Mouse (Mus musculus) lung, postnatal 10 days (tissue): ENCODE results near the gene Aspg.

Source experiments
- DNase-seq: peaks from one replicate; pipeline ENCODE4 v3.0.0; 2021

The Aspg gene

GRCm38 (mm10) chr12:112117006-112117405 lies 10.5 kb downstream of the Aspg start:
- DNase-seq, result no peak

GRCm38 (mm10) chr12:112117649-112118048 lies 11.2 kb downstream of the Aspg start:
- DNase-seq, result no peak

GRCm38 (mm10) chr12:112121188-112121587 lies 14.7 kb downstream of the Aspg start:
- no peak for DNase-seq

- DNase-seq, result peak; percentile 78
These were observed 19.4 kb downstream of the Aspg start for GRCm38 (mm10) chr12:112125903-112126302.

- DNase-seq, result no peak
These were observed 20.6 kb downstream of the Aspg start for GRCm38 (mm10) chr12:112126931-112127635.

- no peak for DNase-seq
These were observed 22.0 kb downstream of the Aspg start for GRCm38 (mm10) chr12:112128526-112128925.

GRCm38 (mm10) chr12:112129300-112129856 lies 22.9 kb downstream of the Aspg start:
- DNase-seq, result no peak

- peak; percentile 85 for DNase-seq
These were observed 23.8 kb downstream of the Aspg start for GRCm38 (mm10) chr12:112130161-112130860.

- DNase-seq, result no peak
These were observed 24.5 kb downstream of the Aspg start for GRCm38 (mm10) chr12:112130957-112131356.

GRCm38 (mm10) chr12:112140231-112140630 lies 33.8 kb downstream of the Aspg start:
- peak; percentile 55 for DNase-seq

- DNase-seq, result no peak
These were observed 34.3 kb downstream of the Aspg start for GRCm38 (mm10) chr12:112140745-112141144.

GRCm38 (mm10) chr12:112141300-112141699 lies 34.8 kb downstream of the Aspg start:
- peak; percentile 68 for DNase-seq

GRCm38 (mm10) chr12:112143116-112143832 lies 36.8 kb downstream of the Aspg start:
- no peak for DNase-seq

- no peak for DNase-seq
These were observed 37.3 kb downstream of the Aspg start for GRCm38 (mm10) chr12:112143833-112144201.

- DNase-seq, result no peak
These were observed 38.1 kb downstream of the Aspg start for GRCm38 (mm10) chr12:112144377-112145115.

GRCm38 (mm10) chr12:112145211-112145874 lies 38.9 kb downstream of the Aspg start:
- peak; percentile 89 for DNase-seq

GRCm38 (mm10) chr12:112145875-112146651 lies 39.6 kb downstream of the Aspg start, which contains the start of gene Kif26a:
Gene Kif26a, plus strand, starts transcription at chr12:112146208.
- peak; percentile 69 for DNase-seq

GRCm38 (mm10) chr12:112147365-112147764 lies 40.9 kb downstream of the Aspg start:
- DNase-seq, result peak; percentile 61

- no peak for DNase-seq
These were observed 43.5 kb downstream of the Aspg start for GRCm38 (mm10) chr12:112150011-112150410.

GRCm38 (mm10) chr12:112151244-112151979 lies 44.9 kb downstream of the Aspg start:
- peak; percentile 58 for DNase-seq
